Mouse (Mus musculus): Measurements from ENCODE around the gene Dmbx1.

Gene Dmbx1

DNA sequence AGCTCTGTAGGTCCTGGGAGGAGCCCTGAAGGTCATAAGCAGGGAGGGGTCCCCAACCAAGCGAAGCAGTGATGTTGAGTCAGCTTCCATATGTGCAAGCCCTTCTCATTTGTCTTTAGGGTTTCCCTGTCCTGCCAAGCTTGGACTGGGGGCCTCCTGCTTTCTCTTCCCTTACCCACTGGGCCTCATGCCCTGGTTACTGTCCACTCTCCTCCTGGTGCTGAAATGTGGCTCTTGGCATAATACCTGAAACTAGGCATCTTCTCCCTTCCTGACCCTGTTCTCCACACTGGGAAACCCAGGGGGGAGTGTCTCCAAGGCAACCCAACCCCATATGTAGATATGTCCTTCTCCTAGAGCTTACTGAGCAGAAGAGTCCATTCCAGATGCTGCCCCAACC is 52.9 kb downstream of the Dmbx1 start:
- no peak for DNase-seq (ENCODE audit: low spot score)

DNA sequence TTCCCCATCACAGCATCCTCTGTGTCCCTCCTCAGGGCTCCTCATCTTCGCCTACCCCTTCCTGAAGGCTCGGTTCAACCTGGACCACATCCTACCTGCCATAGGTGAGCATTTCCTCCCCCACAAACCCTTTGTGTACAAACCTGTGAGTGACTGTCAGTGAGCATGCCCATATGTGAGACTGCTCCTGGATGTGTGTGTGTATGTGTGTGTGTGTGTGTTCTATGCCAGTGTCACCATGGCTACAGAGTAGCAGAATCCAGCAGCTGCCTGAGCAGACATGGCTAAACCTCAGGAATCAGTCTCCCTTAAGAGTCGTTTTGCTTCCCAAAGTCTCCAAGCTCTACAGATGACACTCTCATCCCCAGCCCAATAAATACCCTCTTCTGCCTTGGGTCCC is 53.9 kb downstream of the Dmbx1 start:
- no peak for DNase-seq (ENCODE audit: low spot score)

DNA sequence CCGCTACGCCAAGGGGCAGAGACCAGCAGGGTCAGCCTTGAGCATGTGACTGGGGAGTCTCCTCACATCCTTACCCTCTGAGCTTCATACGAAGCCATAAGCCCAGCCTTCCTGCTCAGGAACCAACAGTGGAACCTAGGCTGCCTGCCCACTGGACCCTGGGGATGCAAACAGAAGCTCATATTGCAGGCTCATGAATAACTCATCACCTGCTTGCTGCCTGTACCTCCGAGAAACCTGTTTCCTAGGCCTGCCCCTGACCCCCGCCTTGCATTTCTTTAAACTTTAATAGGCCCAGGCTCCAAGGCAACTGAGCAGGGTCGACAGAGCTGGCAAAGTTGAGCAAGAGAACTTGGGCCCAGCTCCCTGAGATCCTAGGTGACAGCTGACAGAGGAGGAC is 55.7 kb downstream of the Dmbx1 start, which contains the start of gene Kncn:
Gene Kncn, plus strand, starts transcription at position 379 of the 400 bp plus-strand sequence.
- no peak for DNase-seq (ENCODE audit: low spot score)

DNA sequence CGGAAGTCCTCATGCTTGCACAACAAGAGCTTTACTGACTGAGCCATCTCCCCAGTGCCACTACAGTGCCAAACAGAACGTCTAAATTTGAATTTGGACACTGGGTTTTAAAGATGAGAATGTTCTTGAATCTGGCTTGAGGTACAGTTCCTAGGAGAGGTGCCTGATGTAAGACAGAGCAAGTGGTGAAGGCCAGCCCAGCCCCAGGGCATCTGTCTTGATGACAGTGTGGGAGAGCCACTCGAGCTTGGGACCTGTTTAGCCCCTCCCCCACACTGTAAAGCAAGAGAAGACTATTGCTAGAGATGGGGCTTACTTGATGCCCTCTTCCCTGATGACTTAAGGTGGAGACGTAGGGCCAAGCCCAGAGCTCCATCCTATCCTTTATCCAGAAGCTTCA is 57.5 kb downstream of the Dmbx1 start:
- no peak for DNase-seq (ENCODE audit: low spot score)

DNA sequence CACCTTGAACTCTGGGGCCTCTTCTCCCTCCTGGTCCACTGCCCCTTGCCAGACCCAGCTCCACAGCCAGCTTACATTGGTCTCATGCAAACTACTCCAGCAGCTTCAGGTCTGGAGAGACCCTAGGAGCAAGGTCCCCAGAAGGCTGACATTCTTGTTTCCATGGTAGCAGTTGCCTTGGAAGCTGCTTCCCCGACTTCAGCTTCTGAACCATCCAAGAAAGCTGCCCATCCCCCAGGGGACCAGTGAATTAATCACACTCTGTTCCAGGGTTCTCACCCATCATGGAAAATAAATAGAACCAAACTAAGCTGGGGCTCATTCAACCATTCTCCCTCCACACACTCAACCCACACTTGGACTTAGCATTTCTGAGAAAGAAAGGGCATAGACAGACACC is 58.5 kb downstream of the Dmbx1 start:
- no peak for DNase-seq (ENCODE audit: low spot score)

DNA sequence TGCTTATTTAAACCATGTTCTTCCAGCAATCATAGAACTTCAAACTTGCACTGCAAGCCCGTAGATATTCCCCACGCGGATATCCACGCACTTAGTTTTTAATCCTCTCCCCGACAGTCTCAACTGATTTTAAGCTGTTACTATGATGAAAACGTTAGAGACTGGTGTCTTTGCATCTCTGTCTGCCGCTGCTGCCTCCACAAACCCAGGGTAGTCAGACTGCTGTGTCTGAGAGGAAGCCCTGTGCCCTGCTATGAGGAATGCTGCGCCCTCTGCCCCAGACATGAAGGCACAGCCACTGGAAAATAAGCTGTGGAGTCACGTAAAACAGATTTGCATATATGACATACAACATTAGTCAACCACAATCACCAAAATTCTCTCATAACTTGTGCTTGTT is 60.9 kb downstream of the Dmbx1 start:
- DNase-seq (ENCODE audit: low spot score), result no peak

DNA sequence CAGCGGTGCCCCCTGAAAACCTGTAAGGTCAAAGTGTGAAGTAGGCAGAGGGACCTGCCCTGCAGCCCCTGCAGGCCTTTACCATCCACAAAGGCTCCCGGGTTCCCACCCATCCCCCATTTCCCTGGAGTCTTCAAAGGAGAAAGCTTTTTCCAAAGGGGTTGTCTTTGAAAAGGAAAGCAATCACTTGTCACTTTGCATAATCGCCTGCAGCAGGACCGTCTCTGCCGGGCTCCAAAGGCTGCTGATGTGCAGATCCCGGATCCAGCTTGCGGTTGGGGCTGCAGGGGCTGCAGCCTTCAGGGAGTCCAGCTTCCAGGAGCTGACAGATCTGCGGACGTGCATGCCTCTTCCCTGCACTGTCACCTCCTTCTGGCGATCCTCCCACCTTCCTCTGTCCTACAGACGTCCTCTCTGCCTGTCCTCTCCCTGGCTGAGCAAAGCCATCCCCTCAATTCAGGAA is 61.5 kb downstream of the Dmbx1 start:
- no peak for DNase-seq (ENCODE audit: low spot score)

DNA sequence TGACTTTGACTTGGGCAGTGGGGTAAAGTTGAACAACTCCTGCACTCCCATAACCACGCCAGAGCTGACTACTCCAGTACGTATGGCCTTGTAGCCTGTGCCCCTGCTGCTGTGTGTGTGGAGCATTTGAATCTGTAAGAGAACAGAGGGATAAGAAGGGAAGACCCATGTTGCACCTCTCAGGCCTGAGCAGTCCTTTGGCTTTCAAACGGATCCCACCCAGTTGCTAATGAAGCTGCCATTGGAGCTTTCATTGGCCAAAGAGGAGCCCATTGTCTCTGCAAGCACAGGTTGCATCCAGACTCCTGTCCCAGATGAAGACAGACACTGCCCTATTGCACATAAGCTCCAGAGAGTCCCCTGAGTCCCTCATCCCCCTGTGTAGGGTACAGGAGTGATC is 66.5 kb downstream of the Dmbx1 start:
- DNase-seq (ENCODE audit: low spot score), result no peak

DNA sequence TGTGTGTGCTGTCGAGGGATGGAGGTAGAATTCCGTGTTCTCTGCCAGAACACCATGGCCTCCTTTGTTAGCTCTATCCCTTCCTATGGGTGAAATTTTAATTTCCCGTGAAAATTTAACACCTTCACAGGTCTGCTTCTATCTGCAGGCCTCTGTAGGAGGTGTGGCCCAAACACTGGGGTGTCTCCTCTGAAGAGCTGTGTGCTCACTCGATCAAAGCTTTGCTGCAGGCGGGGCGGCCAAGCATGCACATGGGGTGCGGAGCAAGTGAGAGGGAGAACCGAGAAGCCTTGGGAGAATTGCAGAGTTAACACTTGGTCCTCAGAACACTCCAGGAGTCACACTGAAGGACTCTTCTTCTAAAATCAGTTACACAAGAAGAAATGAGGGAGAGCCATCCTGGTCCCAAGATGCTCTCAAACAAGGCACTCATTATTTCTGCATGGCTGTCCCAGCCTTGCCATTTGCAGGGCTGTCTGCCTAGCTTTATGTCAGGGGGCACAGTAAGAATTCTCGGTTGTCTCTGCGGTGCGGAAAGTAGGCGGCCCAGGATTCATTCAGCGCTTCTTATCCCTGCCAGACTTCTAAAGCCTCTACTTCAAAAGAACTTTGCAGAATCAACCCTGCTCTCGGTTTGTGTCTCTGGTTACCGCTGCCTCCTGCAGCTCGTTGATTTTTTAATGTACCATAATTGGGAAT is 70.1 kb downstream of the Dmbx1 start:
- no peak for DNase-seq (ENCODE audit: low spot score)
